Mouse (Mus musculus) brain, embryonic 14.5 days (tissue): ENCODE measurements at regions not wholly inside any gene's neighbourhood (a gene's known extent, or its start where the extent isn't known, plus 50 kb on each side); places are given as distances from the start of the nearest gene placed in this dataset.

Experiments
- DNase-seq: peaks from one replicate; pipeline ENCODE4 v3.0.0-alpha.2; 2011; ENCODE audit warnings: low read depth
- CTCF ChIP-seq: fragments of 200-500 bp; IDR thresholded peaks from 2 replicates; pipeline ENCODE4 v1.5.1; 2012; ENCODE audit warnings: inconsistent platforms, mild to moderate bottlenecking, moderate library complexity, borderline replicate concordance; ENCODE audit not compliant: insufficient read depth, insufficient read length; ENCODE audit errors: extremely low read depth
- POLR2A ChIP-seq: fragments of 200-500 bp; IDR thresholded peaks from 2 replicates; pipeline ENCODE4 v1.6.1; 2012; ENCODE audit warnings: mild to moderate bottlenecking, inconsistent platforms, borderline replicate concordance; ENCODE audit not compliant: poor library complexity, insufficient read depth, insufficient read length, severe bottlenecking; ENCODE audit errors: extremely low read depth

GRCm38 (mm10) chr4:154726636-154727045 lies 59.0 kb upstream of the Actrt2 start:
- TF ChIP-seq POLR2A (no peak), CTCF (no peak)
- no peak for DNase-seq

- DNase-seq: no peak
- TF ChIP-seq CTCF (no peak), POLR2A (no peak)
Observed at GRCm38 (mm10) chr4:154727945-154728344, 60.3 kb upstream of the Actrt2 start.

GRCm38 (mm10) chr4:154730646-154731045 lies 63.0 kb upstream of the Actrt2 start:
- DNase-seq: no peak
- TF ChIP-seq POLR2A (no peak), CTCF (no peak)

- DNase-seq: peak; percentile 31
- TF ChIP-seq POLR2A (no peak), CTCF (no peak)
Observed at GRCm38 (mm10) chr4:154731345-154731744, 63.7 kb upstream of the Actrt2 start.

GRCm38 (mm10) chr4:154736071-154736470 lies 68.4 kb upstream of the Actrt2 start:
- no peak for DNase-seq
- TF ChIP-seq CTCF: no peak
- no peak for TF ChIP-seq POLR2A

GRCm38 (mm10) chr4:154741123-154741890 lies 73.6 kb upstream of the Actrt2 start:
- TF ChIP-seq CTCF (peak; percentile 27; the same call in 1 of the 2 replicates), POLR2A (no peak)
- no peak for DNase-seq

- TF ChIP-seq POLR2A: no peak
- no peak for TF ChIP-seq CTCF
- no peak for DNase-seq
Observed at GRCm38 (mm10) chr4:154746323-154747005, 78.8 kb upstream of the Actrt2 start.

- TF ChIP-seq CTCF (no peak), POLR2A (no peak)
- DNase-seq: no peak
Observed at GRCm38 (mm10) chr4:154747006-154747343, 79.3 kb upstream of the Actrt2 start.

- TF ChIP-seq CTCF (peak; percentile 80), POLR2A (no peak)
- DNase-seq: peak; percentile 40
Observed at GRCm38 (mm10) chr4:154749160-154749559, 81.5 kb upstream of the Actrt2 start.

- DNase-seq: no peak
- TF ChIP-seq CTCF (no peak), POLR2A (no peak)
Observed at GRCm38 (mm10) chr4:154749996-154750395, 82.3 kb upstream of the Actrt2 start.

- DNase-seq: no peak
- TF ChIP-seq POLR2A: no peak
- no peak for TF ChIP-seq CTCF
Observed at GRCm38 (mm10) chr4:154750440-154751107, 82.9 kb upstream of the Actrt2 start.

- DNase-seq: no peak
Observed at GRCm38 (mm10) chr4:154754445-154754844, 82.8 kb upstream of the Ttc34 start.

More at GRCm38 (mm10) chr4:154754445-154754844, 82.8 kb upstream of the Ttc34 start:
- TF ChIP-seq CTCF (peak; percentile 31; the same call in 1 of the 2 replicates), POLR2A (no peak)
